Mouse (Mus musculus): ENCODE measurements around the gene Taar9.
"Not testable (repeated sequence)": the region's sequence is repeated elsewhere in the genome, so short reads cannot be mapped to it uniquely, and the experiment has no call there.

Taar9 gene

GRCm38 (mm10) chr10:24076200-24076599, 33.1 kb downstream of the Taar9 start, which contains the start of gene Taar8a:
Gene Taar8a, plus strand, starts transcription at chr10:24076500.
- not testable (repeated sequence) for DNase-seq (ENCODE audit: low read depth, low spot score)

GRCm38 (mm10) chr10:24074751-24075150, 34.6 kb downstream of the Taar9 start:
- not testable (repeated sequence) for DNase-seq (ENCODE audit: low read depth, low spot score)

GRCm38 (mm10) chr10:24058986-24059385, 50.3 kb downstream of the Taar9 start:
- no peak for DNase-seq (ENCODE audit: low read depth, low spot score)
